Mouse (Mus musculus) hindbrain, embryonic 14.5 days (tissue): Measurements from ENCODE around the gene Tpt1. TPM values are rescaled to one million over a fixed set of nuclear protein-coding genes. Genes with fewer than 3 reads are reported as not detected.
A peak's percentile ranks its signal among the peaks of the same experiment; 100 is the strongest.
"Not testable (repeated sequence)": the region's sequence is repeated elsewhere in the genome, so short reads cannot be mapped to it uniquely, and the experiment has no call there.

Experiments
- ATAC-seq: fragments of 200-750 bp; cut with Nextera tagmentation; 2 replicates; pipeline ENCODE4 v1.8.0; 2017; ENCODE audit warnings: moderate number of reproducible peaks, mild to moderate bottlenecking, moderate TSS enrichment, moderate library complexity; ENCODE audit not compliant: low FRiP score
- DNase-seq: peaks from one replicate; pipeline ENCODE4 v3.0.0-alpha.2; 2015; ENCODE audit warnings: low spot score
- H3K27ac ChIP-seq: fragments of 300-500 bp; sonication (generic); 2 replicates; pipeline ENCODE4 v1.5.1; 2014; ENCODE audit warnings: mild to moderate bottlenecking, moderate library complexity
- H3K27me3 ChIP-seq: fragments of 300-500 bp; sonication (generic); 2 replicates; pipeline ENCODE4 v1.6.1; 2014; ENCODE audit warnings: mild to moderate bottlenecking, low read length, mixed read lengths; ENCODE audit not compliant: control insufficient read depth, insufficient read depth
- H3K36me3 ChIP-seq: fragments of 300-500 bp; sonication (generic); replicated peaks from 2 replicates; pipeline ENCODE4 v1.6.1; 2014; ENCODE audit not compliant: control insufficient read depth, insufficient read depth
- H3K4me1 ChIP-seq: fragments of 300-500 bp; sonication (generic); replicated peaks from 2 replicates; pipeline ENCODE4 v1.6.1; 2014; ENCODE audit warnings: antibody characterized with exemption, low read length, mixed read lengths; ENCODE audit not compliant: control insufficient read depth, insufficient read depth
- H3K4me2 ChIP-seq: fragments of 300-500 bp; sonication (generic); replicated peaks from 2 replicates; pipeline ENCODE4 v1.6.1; 2014; ENCODE audit warnings: mild to moderate bottlenecking, moderate library complexity
- H3K4me3 ChIP-seq: fragments of 300-500 bp; sonication (generic); replicated peaks from 2 replicates; pipeline ENCODE4 v1.5.1; 2014; ENCODE audit warnings: mild to moderate bottlenecking, low read length
- H3K9ac ChIP-seq: fragments of 300-500 bp; sonication (generic); 2 replicates; pipeline ENCODE4 v1.6.1; 2014
- H3K9me3 ChIP-seq: fragments of 300-500 bp; sonication (generic); 2 replicates; pipeline ENCODE4 v1.6.1; 2016; ENCODE audit warnings: low read length; ENCODE audit not compliant: control insufficient read depth
- WGBS: fragments of 180-500 bp; shearing (Covaris S2); extraction: QIAGEN DNeasy Blood & Tissue Kit; methylation state at CpG from one replicate; pipeline ENCODE4 v1.1.7; 2014; 5-methylcytosine and 5-hydroxymethylcytosine counted together
- polyA plus RNA-seq: library from polyadenylated mRNA; unstranded; fragments of >200 nt; fragmentation: Nextera tagmentation; extraction: Ambion mirVana; gene quantifications from 2 replicates; pipeline ENCODE4 v1.2.1, GENCODE M21; 2014

Tpt1 gene
- polyA plus RNA-seq, 1 experiment from 2014 or later: 871 TPM

GRCm38 (mm10) chr14:75828221-75828620 lies 16.7 kb upstream of the Tpt1 start:
- no peak overlapping the region for H3K9ac ChIP-seq
- H3K27ac ChIP-seq: no peak overlapping the region
- H3K36me3 ChIP-seq: no peaks in the 10 kb centered on the region
- WGBS: 45% methylated on average over 11 of the region's 11 CpGs
- ATAC-seq: no peak
- H3K4me3 ChIP-seq: peak overlapping the region; percentile 27; the same call in 1 of the 2 replicates
- no peak for DNase-seq
- 0 out of 2 replicates have a peak, but pooled peaks cover 7% of the 10 kb centered on the region for H3K4me1 ChIP-seq
- peaks cover 15% of the 10 kb centered on the region for H3K27me3 ChIP-seq
- H3K9me3 ChIP-seq: no peaks in the 10 kb centered on the region
- H3K4me2 ChIP-seq: peak overlapping the region; percentile 63

DNA sequence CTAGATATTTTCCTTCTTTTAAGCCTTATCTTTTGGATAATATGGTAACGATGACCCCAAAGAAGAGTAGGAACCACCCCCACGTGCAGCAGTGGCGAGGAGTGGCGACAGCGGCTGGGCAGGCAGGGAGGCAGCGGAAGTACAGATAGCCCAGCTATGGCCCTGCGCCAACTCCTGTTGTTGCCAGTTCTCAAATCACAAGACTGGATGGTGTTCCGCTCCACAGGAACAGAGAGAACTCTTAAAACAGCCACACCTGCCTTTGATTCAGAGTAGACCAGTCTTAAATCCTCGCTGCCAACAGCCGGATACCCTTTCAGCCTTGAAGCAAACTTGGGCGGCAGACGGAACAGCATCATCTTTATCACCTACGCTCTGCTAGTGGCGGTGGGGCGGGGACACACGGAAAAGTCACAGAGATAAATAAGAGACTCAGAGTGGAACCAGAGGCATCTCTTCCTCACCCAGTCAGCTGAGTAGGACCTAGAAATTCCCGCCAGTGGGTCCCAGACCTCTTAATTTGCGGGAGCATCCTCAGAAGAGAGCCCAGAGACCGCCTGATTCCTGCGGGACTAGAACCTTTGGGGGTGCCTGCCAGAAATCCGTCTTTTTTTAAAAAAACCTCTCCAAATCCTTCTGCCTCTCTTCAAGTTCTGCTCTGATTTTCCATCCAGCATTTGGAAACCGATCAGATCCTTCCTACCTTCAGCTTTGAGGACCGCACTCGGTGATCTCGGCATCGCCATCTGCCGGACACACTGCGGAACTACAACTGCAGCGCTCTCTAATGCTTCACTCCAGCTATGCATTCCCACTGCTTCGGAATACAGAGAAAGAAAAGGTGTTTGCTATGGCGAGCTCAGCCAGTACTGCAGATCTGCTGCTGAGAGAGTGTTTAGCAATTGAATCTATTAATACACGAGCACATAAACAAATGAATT lies 15.8 kb upstream of the Tpt1 start:
- Histone ChIP-seq H3K4me2 (peak overlapping the region; percentile 63), H3K36me3 (no peaks in the 10 kb centered on the region), H3K27ac (no peak overlapping the region), H3K27me3 (peaks cover 15% of the 10 kb centered on the region), H3K4me3 (peak overlapping the region; percentile 27), H3K9me3 (no peaks in the 10 kb centered on the region), H3K9ac (peak overlapping the region; percentile 26), H3K4me1 (peaks cover 16% of the 10 kb centered on the region; the same call in 1 of the 2 replicates)
- 9% methylated on average over 32 of the region's 32 CpGs for WGBS
- peak; percentile 34 for ATAC-seq
- peak; percentile 92 for DNase-seq

- H3K9ac ChIP-seq, H3K4me3 ChIP-seq, DNase-seq, H3K36me3 ChIP-seq, H3K27ac ChIP-seq, H3K9me3 ChIP-seq, ATAC-seq: not testable (repeated sequence)
- peaks cover 15% of the 10 kb centered on the region for H3K27me3 ChIP-seq
- WGBS: 67% methylated on average over 14 of the region's 14 CpGs
- peaks cover 21% of the 10 kb centered on the region; the same call in 1 of the 2 replicates for H3K4me1 ChIP-seq
- H3K4me2 ChIP-seq: peak overlapping the region; percentile 63; the same call in 1 of the 2 replicates
These were observed 15.1 kb upstream of the Tpt1 start for GRCm38 (mm10) chr14:75829817-75830216.

DNA sequence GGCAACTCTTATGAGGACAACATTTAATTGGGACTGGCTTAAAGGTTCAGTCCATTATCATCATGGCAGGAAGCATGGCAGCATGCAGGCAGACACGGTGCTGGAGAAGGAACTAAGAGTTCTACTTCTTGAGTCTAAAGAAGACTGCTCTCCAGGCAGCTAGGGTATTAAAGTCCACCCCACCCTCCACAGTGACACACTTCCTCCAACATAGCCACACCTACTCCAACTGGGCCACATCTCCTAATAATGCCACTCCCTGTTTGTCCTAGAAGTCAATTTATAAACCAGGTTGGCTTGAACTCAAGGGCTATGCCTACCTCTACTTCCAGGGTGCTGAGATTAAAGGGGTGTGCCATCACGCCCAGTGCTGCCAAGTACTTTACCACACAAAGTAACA lies 12.9 kb upstream of the Tpt1 start:
- H3K4me1 ChIP-seq: peaks cover 26% of the 10 kb centered on the region; the same call in 1 of the 2 replicates
- no peaks in the 10 kb centered on the region for H3K36me3 ChIP-seq
- ATAC-seq (no peak), DNase-seq (no peak)
- no peak overlapping the region for H3K4me2 ChIP-seq
- no peak overlapping the region for H3K9ac ChIP-seq
- peaks cover 15% of the 10 kb centered on the region for H3K27me3 ChIP-seq
- WGBS: 92% methylated on average over 2 of the region's 2 CpGs
- H3K27ac ChIP-seq: no peak overlapping the region
- H3K4me3 ChIP-seq: no peak overlapping the region
- no peaks in the 10 kb centered on the region for H3K9me3 ChIP-seq

- Histone ChIP-seq H3K36me3 (no peaks in the 10 kb centered on the region), H3K27ac (no peak overlapping the region), H3K4me1 (peaks cover 26% of the 10 kb centered on the region; the same call in 1 of the 2 replicates), H3K27me3 (peaks cover 11% of the 10 kb centered on the region), H3K9ac (no peak overlapping the region), H3K4me2 (no peak overlapping the region), H3K4me3 (no peak overlapping the region), H3K9me3 (no peaks in the 10 kb centered on the region)
- DNase-seq (no peak), ATAC-seq (no peak)
- 17% methylated on average over 4 of the region's 4 CpGs for WGBS
These were observed 11.9 kb upstream of the Tpt1 start for GRCm38 (mm10) chr14:75832982-75833381.

DNA sequence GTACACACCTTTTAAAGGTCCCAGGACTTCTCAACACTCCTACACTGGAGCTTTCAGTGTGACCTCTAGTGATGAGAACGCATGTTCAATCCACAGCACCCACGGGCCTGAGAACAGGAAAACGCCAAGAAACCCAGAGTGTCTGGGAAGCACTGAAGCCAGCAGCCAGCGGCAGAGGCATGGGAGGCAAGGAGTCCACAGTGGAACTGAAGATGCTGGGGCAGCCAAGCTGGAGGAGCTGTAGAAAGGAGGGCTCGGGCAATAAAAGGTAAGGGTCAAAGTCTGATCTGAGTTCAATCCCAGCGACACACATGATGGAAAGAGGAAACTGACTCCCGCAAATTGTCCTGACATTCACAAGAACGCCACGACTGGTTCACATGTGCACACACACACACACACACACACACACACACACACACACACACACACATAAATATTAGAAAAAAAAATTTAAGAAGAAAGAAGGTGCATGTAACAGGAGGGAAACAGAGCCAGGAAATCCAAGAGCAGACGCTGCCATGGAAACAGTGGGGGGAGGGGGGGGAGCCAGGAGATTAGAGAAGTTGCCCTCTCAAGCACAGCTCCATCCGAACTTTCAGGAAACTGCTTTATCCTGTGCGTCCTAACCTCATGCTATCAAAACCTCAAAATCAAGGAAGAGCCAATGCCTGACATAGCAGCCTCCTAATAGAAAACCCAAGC lies 11.2 kb upstream of the Tpt1 start:
- Histone ChIP-seq H3K9ac (peak overlapping the region; percentile 60), H3K36me3 (no peaks in the 10 kb centered on the region), H3K4me1 (peaks cover 25% of the 10 kb centered on the region; the same call in 1 of the 2 replicates), H3K4me3 (peak overlapping the region; percentile 32), H3K4me2 (peak overlapping the region; percentile 92), H3K9me3 (no peaks in the 10 kb centered on the region), H3K27ac (peak overlapping the region; percentile 79), H3K27me3 (peaks cover 5% of the 10 kb centered on the region; the same call in 1 of the 2 replicates)
- peak; percentile 52; the same call in 1 of the 2 replicates for ATAC-seq
- DNase-seq: no peak
- 9% methylated on average over 12 of the region's 12 CpGs for WGBS

DNA sequence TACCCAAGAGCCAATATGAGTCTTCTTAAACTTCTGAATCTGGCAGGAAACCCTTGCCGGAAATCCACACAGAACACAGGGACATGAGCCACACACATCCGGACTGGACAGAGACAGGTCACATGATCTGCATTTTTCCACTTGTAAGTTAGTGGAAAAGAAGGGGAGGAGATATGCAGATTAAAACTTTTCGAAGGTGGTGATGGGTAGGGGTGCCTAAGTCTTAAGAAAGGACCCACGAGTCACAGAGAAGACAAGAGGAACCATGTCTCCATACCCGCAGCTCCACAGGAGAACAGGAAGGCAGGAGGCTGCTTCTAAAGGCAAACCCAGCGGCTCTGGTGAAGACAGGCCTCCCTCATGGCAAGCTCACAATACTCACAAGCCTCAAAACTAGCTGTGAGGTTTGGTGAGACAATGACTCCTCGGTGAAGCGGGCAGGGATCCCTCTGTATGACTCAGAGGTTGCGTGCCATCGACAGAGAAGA lies 10.6 kb upstream of the Tpt1 start:
- WGBS: under 1% methylated on average over 10 of the region's 10 CpGs
- DNase-seq (peak; percentile 69), ATAC-seq (peak; percentile 72)
- peak overlapping the region; percentile 79 for H3K27ac ChIP-seq
- H3K4me3 ChIP-seq: peak overlapping the region; percentile 32
- no peaks in the 10 kb centered on the region for H3K27me3 ChIP-seq
- peak overlapping the region; percentile 60 for H3K9ac ChIP-seq
- no peaks in the 10 kb centered on the region for H3K9me3 ChIP-seq
- no peaks in the 10 kb centered on the region for H3K36me3 ChIP-seq
- peaks cover 19% of the 10 kb centered on the region; the same call in 1 of the 2 replicates for H3K4me1 ChIP-seq
- H3K4me2 ChIP-seq: peak overlapping the region; percentile 92

DNA sequence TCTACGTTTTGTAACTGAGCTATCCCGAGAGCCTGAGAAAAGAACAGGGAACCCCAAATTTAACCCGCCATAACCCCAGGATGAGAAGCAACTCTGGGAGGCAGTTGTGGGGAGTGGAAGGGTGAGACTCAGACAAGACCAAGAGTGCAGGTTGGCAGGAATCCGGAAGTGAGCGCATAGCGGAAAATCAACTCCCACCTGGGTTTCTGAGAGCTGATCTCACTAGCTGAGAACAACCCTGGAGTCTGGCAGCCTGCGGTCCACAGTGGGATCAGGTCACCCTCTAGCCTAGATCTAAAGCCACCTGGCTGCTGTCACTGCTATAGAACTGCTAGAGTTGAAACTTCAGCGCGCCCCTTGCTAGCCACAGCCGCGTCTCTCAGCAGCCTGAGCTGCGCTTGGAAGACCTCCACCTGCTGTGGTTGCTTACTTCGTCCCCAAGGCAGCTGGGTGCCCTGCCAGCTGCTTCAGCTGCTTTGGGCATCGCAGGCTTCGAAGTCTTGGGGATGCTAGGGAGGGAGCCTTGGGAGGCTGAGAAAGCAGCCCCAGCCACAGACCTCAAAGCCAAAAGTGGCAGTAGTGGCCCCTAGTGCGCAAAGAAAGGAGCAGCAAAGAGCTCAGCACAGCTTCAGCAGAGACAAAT lies 10.0 kb upstream of the Tpt1 start:
- Histone ChIP-seq H3K9me3 (no peaks in the 10 kb centered on the region), H3K27ac (peak overlapping the region; percentile 79), H3K36me3 (no peaks in the 10 kb centered on the region), H3K9ac (peak overlapping the region; percentile 60), H3K4me2 (peak overlapping the region; percentile 92), H3K27me3 (no peaks in the 10 kb centered on the region), H3K4me1 (peaks cover 19% of the 10 kb centered on the region; the same call in 1 of the 2 replicates), H3K4me3 (peak overlapping the region; percentile 32)
- ATAC-seq: peak; percentile 14; the same call in 1 of the 2 replicates
- DNase-seq: peak; percentile 58
- under 1% methylated on average over 16 of the region's 16 CpGs for WGBS
